Mouse (Mus musculus): ENCODE measurements around the gene Auts2. TPM values are rescaled to one million over a fixed set of nuclear protein-coding genes. Genes with fewer than 3 reads are reported as not detected.

The Auts2 gene
- polyA plus RNA-seq, 1 experiment from 2014 or later: 27.7 TPM

DNA sequence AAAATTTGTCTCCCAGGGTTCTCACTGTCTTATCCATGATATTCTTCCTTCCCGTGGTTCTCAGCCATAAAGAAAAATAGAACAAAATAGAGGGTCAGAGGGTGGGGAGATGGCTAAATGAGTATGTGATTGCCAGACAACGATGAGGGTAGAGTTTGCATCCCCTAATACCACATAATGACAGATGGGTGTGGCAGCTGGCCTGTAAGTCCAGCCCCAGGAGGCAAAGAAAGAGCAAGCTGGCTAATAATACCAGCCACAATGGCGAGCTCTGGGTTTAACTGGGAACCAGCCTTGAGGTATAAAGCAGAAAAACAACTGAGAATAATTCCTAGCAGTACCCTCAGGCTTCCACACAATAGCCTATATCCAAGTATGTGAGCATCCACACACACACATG, 1029.4 kb downstream of the Auts2 start:
- Histone ChIP-seq H3K9me3 (replicated peaks) (no peaks in the 10 kb centered on the region), H3K27me3 (no peaks in the 10 kb centered on the region), H3K27ac (no peak overlapping the region), H3K9ac (no peak overlapping the region), H3K4me2 (no peak overlapping the region), H3K4me1 (peaks cover 22% of the 10 kb centered on the region), H3K4me3 (replicated peaks) (no peak overlapping the region), H3K36me3 (no peaks in the 10 kb centered on the region)
- 75% methylated on average over 3 of the region's 3 CpGs for WGBS
- no peak for ATAC-seq (replicated peaks; ENCODE audit: low FRiP score)

- H3K36me3 ChIP-seq: 0 out of 2 replicates have a peak, but pooled peaks cover 4% of the 10 kb centered on the region
- ATAC-seq (replicated peaks; ENCODE audit: low FRiP score): no peak
- H3K27ac ChIP-seq: no peak overlapping the region
- peaks cover 16% of the 10 kb centered on the region for H3K4me1 ChIP-seq
- no peak overlapping the region for H3K9ac ChIP-seq
- H3K27me3 ChIP-seq: no peaks in the 10 kb centered on the region
- H3K4me2 ChIP-seq: no peak overlapping the region
- H3K4me3 ChIP-seq (replicated peaks): no peak overlapping the region
- H3K9me3 ChIP-seq (replicated peaks): no peaks in the 10 kb centered on the region
- WGBS: 93% methylated on average over 10 of the region's 10 CpGs
Observed at GRCm38 (mm10) chr5:131512617-131513016, 1030.5 kb downstream of the Auts2 start.

DNA sequence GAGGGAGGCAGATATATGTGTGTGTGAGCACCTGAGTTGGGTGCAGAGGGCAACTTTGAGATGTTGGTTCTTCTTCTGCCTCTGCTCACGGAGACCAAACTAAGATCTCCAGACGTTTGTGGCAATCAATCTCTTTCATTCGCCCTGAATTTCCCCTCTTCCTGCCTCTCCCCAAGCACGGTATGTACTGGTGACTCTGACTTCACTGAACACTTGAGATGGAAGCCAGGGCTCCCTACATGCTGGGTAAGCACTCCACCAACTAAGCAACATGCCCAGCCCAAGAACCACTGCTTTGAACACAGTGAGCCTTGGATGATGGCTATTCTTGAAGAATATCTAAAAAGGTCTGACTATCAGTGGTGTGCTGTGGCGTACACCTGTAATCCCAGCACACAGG, 1032.5 kb downstream of the Auts2 start:
- no peak overlapping the region for H3K4me3 ChIP-seq (replicated peaks)
- no peak overlapping the region for H3K9ac ChIP-seq
- peaks cover 8% of the 10 kb centered on the region; the same call in 1 of the 2 replicates for H3K36me3 ChIP-seq
- WGBS: 69% methylated on average over 5 of the region's 5 CpGs
- H3K4me1 ChIP-seq: peaks cover 3% of the 10 kb centered on the region
- no peak overlapping the region for H3K4me2 ChIP-seq
- H3K27ac ChIP-seq: no peak overlapping the region
- no peak for ATAC-seq (replicated peaks; ENCODE audit: low FRiP score)
- H3K27me3 ChIP-seq: no peaks in the 10 kb centered on the region
- no peaks in the 10 kb centered on the region for H3K9me3 ChIP-seq (replicated peaks)

- ATAC-seq (replicated peaks; ENCODE audit: low FRiP score): no peak
- Histone ChIP-seq H3K27ac (no peak overlapping the region), H3K36me3 (peaks cover 8% of the 10 kb centered on the region; the same call in 1 of the 2 replicates), H3K4me1 (no peaks in the 10 kb centered on the region), H3K4me3 (replicated peaks) (no peak overlapping the region), H3K9me3 (replicated peaks) (no peaks in the 10 kb centered on the region), H3K9ac (no peak overlapping the region), H3K4me2 (no peak overlapping the region), H3K27me3 (no peaks in the 10 kb centered on the region)
- 97% methylated on average over 4 of the region's 4 CpGs for WGBS
Observed at GRCm38 (mm10) chr5:131509315-131509714, 1033.8 kb downstream of the Auts2 start.

GRCm38 (mm10) chr5:131498865-131499264, 1044.3 kb downstream of the Auts2 start:
- no peak overlapping the region for H3K4me3 ChIP-seq (replicated peaks)
- no peaks in the 10 kb centered on the region for H3K4me1 ChIP-seq
- no peaks in the 10 kb centered on the region for H3K9me3 ChIP-seq (replicated peaks)
- no peak overlapping the region for H3K4me2 ChIP-seq
- H3K36me3 ChIP-seq: no peaks in the 10 kb centered on the region
- no peak overlapping the region for H3K27ac ChIP-seq
- no peak overlapping the region for H3K9ac ChIP-seq
- no peaks in the 10 kb centered on the region for H3K27me3 ChIP-seq
- 86% methylated on average over 4 of the region's 4 CpGs for WGBS
- no peak for ATAC-seq (replicated peaks; ENCODE audit: low FRiP score)

GRCm38 (mm10) chr5:131496517-131497216, 1046.5 kb downstream of the Auts2 start:
- peaks cover 12% of the 10 kb centered on the region for H3K4me1 ChIP-seq
- no peaks in the 10 kb centered on the region for H3K9me3 ChIP-seq (replicated peaks)
- WGBS: 94% methylated on average over 10 of the region's 10 CpGs
- H3K4me2 ChIP-seq: no peak overlapping the region
- no peak overlapping the region for H3K27ac ChIP-seq
- H3K36me3 ChIP-seq: no peaks in the 10 kb centered on the region
- ATAC-seq (replicated peaks; ENCODE audit: low FRiP score): no peak
- H3K27me3 ChIP-seq: no peaks in the 10 kb centered on the region
- H3K9ac ChIP-seq: no peak overlapping the region
- no peak overlapping the region for H3K4me3 ChIP-seq (replicated peaks)

- H3K4me2 ChIP-seq: no peak overlapping the region
- H3K36me3 ChIP-seq: no peaks in the 10 kb centered on the region
- H3K27ac ChIP-seq: no peak overlapping the region
- H3K27me3 ChIP-seq: no peaks in the 10 kb centered on the region
- no peak for ATAC-seq (replicated peaks; ENCODE audit: low FRiP score)
- no peak overlapping the region for H3K4me3 ChIP-seq (replicated peaks)
- H3K4me1 ChIP-seq: peaks cover 14% of the 10 kb centered on the region
- no peak overlapping the region for H3K9ac ChIP-seq
- H3K9me3 ChIP-seq (replicated peaks): no peaks in the 10 kb centered on the region
- WGBS: 89% methylated on average over 5 of the region's 5 CpGs
Observed at GRCm38 (mm10) chr5:131494564-131494963, 1048.6 kb downstream of the Auts2 start.

DNA sequence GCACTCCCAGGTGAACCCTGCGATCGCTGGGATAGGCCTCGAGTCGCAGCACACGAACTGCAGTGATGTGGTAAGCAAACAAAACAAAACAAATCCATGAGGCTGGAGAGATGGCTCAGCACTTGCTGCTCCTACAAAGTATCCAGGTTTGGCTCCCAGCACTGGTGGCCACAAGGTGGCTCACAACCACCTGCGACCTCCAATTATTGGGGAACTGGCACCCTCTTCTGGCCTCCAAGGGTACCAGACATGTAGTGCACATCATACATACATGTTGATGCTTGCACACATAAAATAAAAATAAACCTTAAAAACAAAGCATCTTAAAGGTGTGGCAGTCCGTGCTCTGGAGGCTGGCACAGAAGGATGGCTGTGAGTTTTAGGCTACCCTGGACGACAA, 1050.6 kb downstream of the Auts2 start:
- H3K4me3 ChIP-seq (replicated peaks): no peak overlapping the region

GRCm38 (mm10) chr5:131491843-131492242, 1051.3 kb downstream of the Auts2 start:
- ATAC-seq (replicated peaks; ENCODE audit: low FRiP score): peak; percentile 59; the same call in 1 of the 2 replicates

More for the DNA sequence above, 1050.6 kb downstream of the Auts2 start:
- no peak overlapping the region for H3K4me2 ChIP-seq
- H3K9ac ChIP-seq: no peak overlapping the region
- H3K27me3 ChIP-seq: no peaks in the 10 kb centered on the region
- H3K27ac ChIP-seq: no peak overlapping the region
- H3K9me3 ChIP-seq (replicated peaks): no peaks in the 10 kb centered on the region
- no peaks in the 10 kb centered on the region for H3K36me3 ChIP-seq
- WGBS: 61% methylated on average over 8 of the region's 8 CpGs
- peaks cover 14% of the 10 kb centered on the region for H3K4me1 ChIP-seq
- no peak for ATAC-seq (replicated peaks; ENCODE audit: low FRiP score)

DNA sequence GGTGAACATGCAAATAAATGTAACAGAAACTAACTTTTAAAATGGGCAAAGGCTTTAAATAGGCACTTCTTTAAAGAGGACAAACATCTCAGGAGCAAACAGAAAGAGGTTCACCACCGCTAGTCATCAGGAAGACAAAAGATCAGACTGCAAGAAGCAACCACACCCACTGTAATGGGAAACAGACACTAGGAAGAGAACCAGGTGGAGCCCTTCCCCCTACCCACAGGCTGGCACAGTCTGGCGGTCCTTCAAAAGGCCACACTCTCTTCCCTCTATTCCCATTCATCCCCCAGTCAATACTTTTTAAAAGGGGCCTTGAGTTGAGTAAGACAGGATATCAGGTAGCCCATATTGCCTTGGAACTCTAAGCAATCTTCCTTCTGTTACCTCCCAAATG, 1052.3 kb downstream of the Auts2 start:
- Histone ChIP-seq H3K9me3 (replicated peaks) (0 out of 2 replicates have a peak, but pooled peaks cover 3% of the 10 kb centered on the region), H3K4me2 (no peak overlapping the region), H3K4me3 (replicated peaks) (no peak overlapping the region), H3K36me3 (no peaks in the 10 kb centered on the region), H3K27me3 (no peaks in the 10 kb centered on the region), H3K27ac (no peak overlapping the region), H3K4me1 (peaks cover 14% of the 10 kb centered on the region), H3K9ac (no peak overlapping the region)
- 82% methylated on average over 2 of the region's 2 CpGs for WGBS
- ATAC-seq (replicated peaks; ENCODE audit: low FRiP score): no peak

More at GRCm38 (mm10) chr5:131491843-131492242, 1051.3 kb downstream of the Auts2 start:
- H3K27me3 ChIP-seq: no peaks in the 10 kb centered on the region
- no peaks in the 10 kb centered on the region for H3K9me3 ChIP-seq (replicated peaks)
- no peak overlapping the region for H3K4me3 ChIP-seq (replicated peaks)
- no peaks in the 10 kb centered on the region for H3K36me3 ChIP-seq
- H3K4me2 ChIP-seq: 0 out of 2 replicates have a peak overlapping the region, but pooled peaks have one; percentile 9
- H3K9ac ChIP-seq: no peak overlapping the region
- H3K4me1 ChIP-seq: peaks cover 14% of the 10 kb centered on the region
- WGBS: 24% methylated on average over 8 of the region's 8 CpGs
- peak overlapping the region; percentile 24; the same call in 1 of the 2 replicates for H3K27ac ChIP-seq

- no peaks in the 10 kb centered on the region for H3K27me3 ChIP-seq
- H3K4me3 ChIP-seq (replicated peaks): no peak overlapping the region
- H3K4me2 ChIP-seq: no peak overlapping the region
- no peak overlapping the region for H3K9ac ChIP-seq
- no peak for ATAC-seq (replicated peaks; ENCODE audit: low FRiP score)
- 78% methylated on average over 7 of the region's 7 CpGs for WGBS
- H3K27ac ChIP-seq: no peak overlapping the region
- H3K9me3 ChIP-seq (replicated peaks): 0 out of 2 replicates have a peak, but pooled peaks cover 3% of the 10 kb centered on the region
- H3K36me3 ChIP-seq: no peaks in the 10 kb centered on the region
- H3K4me1 ChIP-seq: peaks cover 14% of the 10 kb centered on the region
Observed at GRCm38 (mm10) chr5:131489846-131490245, 1053.3 kb downstream of the Auts2 start.

- no peak overlapping the region for H3K4me3 ChIP-seq (replicated peaks)
- H3K27me3 ChIP-seq: no peaks in the 10 kb centered on the region
- no peak overlapping the region for H3K4me2 ChIP-seq
- 0 out of 2 replicates have a peak, but pooled peaks cover under 1% of the 10 kb centered on the region for H3K4me1 ChIP-seq
- H3K36me3 ChIP-seq: no peaks in the 10 kb centered on the region
- no peak for ATAC-seq (replicated peaks; ENCODE audit: low FRiP score)
- no peak overlapping the region for H3K27ac ChIP-seq
- WGBS: 94% methylated on average over 4 of the region's 4 CpGs
- no peak overlapping the region for H3K9ac ChIP-seq
- H3K9me3 ChIP-seq (replicated peaks): 0 out of 2 replicates have a peak, but pooled peaks cover 3% of the 10 kb centered on the region
Observed at GRCm38 (mm10) chr5:131486527-131486926, 1056.6 kb downstream of the Auts2 start.
